In genomic region chr1:74070001-74070551, GRCm38 (mm10) we compare ENCODE assay signal across 12 mouse cellular contexts. TPM values are rescaled to one million over a fixed set of nuclear protein-coding genes. Genes with fewer than 3 reads are reported as not detected.
DNase-seq lines count a peak whose midpoint lies in the region; ATAC-seq lines count a peak whose summit lies in the region.
"Had no signal": no experiment of that assay in that cellular context is flagged by ENCODE, and none has a peak within 500 bp of the region (broad histone marks: within the 10 kb centered on the region; RNA-seq: fewer than 3 reads in every experiment).

No protein-coding gene starts in this region.

- H3K4me3 ChIP-seq in kidney, embryonic 15.5 days (replicated peaks) = no peak overlapping the region
- H3K4me3 ChIP-seq: embryonic facial prominence, embryonic 15.5 days had no signal

- peak; percentile 95 for DNase-seq in heart, adult 11 months
- no peak for DNase-seq in heart, adult 9 months (ENCODE audit: low spot score in 2 of 2)
- DNase-seq in ovary, postnatal 36 days (ENCODE audit: low spot score) = peak; percentile 32
- no peak for DNase-seq in ovary, adult 18-20 months (ENCODE audit: low spot score)
- no peak for DNase-seq in left cerebral cortex, adult 11 months (ENCODE audit: low spot score)
- DNase-seq in B cell, adult 2 months = no peak
- DNase-seq in spleen, postnatal 14 days (ENCODE audit: low spot score in 2 of 2) = no peak
- DNase-seq: thymus, adult 2 months had no signal

- H3K4me2 ChIP-seq in kidney, embryonic 15.5 days = no peak overlapping the region

- H3K27me3 ChIP-seq in kidney, embryonic 15.5 days = no peaks in the 10 kb centered on the region
- H3K27me3 ChIP-seq: embryonic facial prominence, embryonic 15.5 days; Patski had no signal

- no peaks in the 10 kb centered on the region for H3K36me3 ChIP-seq in kidney, embryonic 15.5 days

- peaks cover 37% of the 10 kb centered on the region for H3K4me1 ChIP-seq in kidney, embryonic 15.5 days

- H3K27ac ChIP-seq in kidney, embryonic 15.5 days = peak overlapping the region; percentile 85; the same call in 1 of the 2 replicates

- ATAC-seq in kidney, embryonic 15.5 days (replicated peaks; ENCODE audit: low FRiP score) = peak; percentile 24; the same call in 1 of the 2 replicates
- ATAC-seq: CD4-positive, CD25-positive, alpha-beta regulatory T cell, adult 4 months had no signal

- WGBS in kidney, embryonic 15.5 days = 71% methylated on average over 7 of the region's 7 CpGs

- H3K9ac ChIP-seq in kidney, embryonic 15.5 days = no peak overlapping the region
- H3K9ac ChIP-seq: embryonic facial prominence, embryonic 15.5 days had no signal

- H3K9me3 ChIP-seq in kidney, embryonic 15.5 days (replicated peaks) = no peaks in the 10 kb centered on the region
- H3K9me3 ChIP-seq: embryonic facial prominence, embryonic 15.5 days had no signal

RNA-seq across cellular contexts. Expression of gene Tns1, which starts 54.2 kb away (rescaled TPM):
- 62.7 and 70.9 TPM in 2 replicates for polyA plus RNA-seq in kidney, embryonic 15.5 days (2015; fragmentation: Nextera tagmentation; extraction: Ambion mirVana)

RNA-seq across cellular contexts. Expression of gene Rufy4, which starts 55.3 kb away (rescaled TPM):
- 0.17 and 0.40 TPM in 2 replicates for polyA plus RNA-seq in kidney, embryonic 15.5 days (2015; fragmentation: Nextera tagmentation; extraction: Ambion mirVana)
- polyA plus RNA-seq: CD4-positive, CD25-positive, alpha-beta regulatory T cell, adult 4 months had no signal

Comparison
In these comparisons a context has a peak if more than half of its experiments do, and no peak if none do; other contexts are left out.
1. DNase-seq: peak in heart, adult 11 months (single experiment) and ovary, postnatal 36 days (single experiment); none in heart, adult 9 months (0 of 2), ovary, adult 18-20 months (single experiment), left cerebral cortex, adult 11 months (single experiment), B cell, adult 2 months (0 of 2) and spleen, postnatal 14 days (0 of 2).